In genomic region chr15:12578276-12578675, GRCm38 (mm10) we compare ENCODE assay signal across 8 mouse cellular contexts.
A peak's percentile ranks its signal among the peaks of the same experiment; 100 is the strongest.
DNase-seq lines count a peak whose midpoint lies in the region; ATAC-seq and TF ChIP-seq lines count a peak whose summit lies in the region.

No protein-coding gene starts in this region.

- peak; percentile 58 for DNase-seq in CD4-positive, CD25-positive, alpha-beta regulatory T cell, adult 2 months (ENCODE audit: low read depth, low spot score)
- no peak for DNase-seq in G1E (ENCODE audit: low spot score)
- peak; percentile 40 for DNase-seq in cerebellum, adult 9-10 months
- peak; percentile 77 to 80 for DNase-seq in kidney, postnatal 4 days
- peak; percentile 72 for DNase-seq in lung, postnatal 36 days
- peak; percentile 51 for DNase-seq in right cerebral cortex, postnatal 25 days

- peak; percentile 50; the same call in 1 of the 2 replicates for TF ChIP-seq CTCF in G1E (IDR thresholded peaks at IDR 0.05; ENCODE audit: low read depth, low read length)

- no peak overlapping the region for H3K4me3 ChIP-seq in G1E (ENCODE audit: low read depth, low read length)

- no peaks in the 10 kb centered on the region for H3K27me3 ChIP-seq in G1E (ENCODE audit: insufficient read depth, low read length)

- H3K9me3 ChIP-seq in G1E (replicated peaks) = no peaks in the 10 kb centered on the region

- H3K36me3 ChIP-seq in G1E (replicated peaks) = no peaks in the 10 kb centered on the region

- H3K4me1 ChIP-seq in G1E (ENCODE audit: insufficient read depth, low read depth, low read length) = no peaks in the 10 kb centered on the region

- no peak for ATAC-seq in CD4-positive, CD25-positive, alpha-beta regulatory T cell, adult 4 months
- no peak for ATAC-seq in G1E (ENCODE audit: extremely low read depth, insufficient number of reproducible peaks, low FRiP score, poor library complexity, severe bottlenecking)
- peak; percentile 92 for ATAC-seq in frontal cortex, adult (ENCODE audit: low TSS enrichment)
